Mouse (Mus musculus): ENCODE measurements at regions not wholly inside any gene's neighbourhood (a gene's known extent, or its start where the extent isn't known, plus 50 kb on each side); places are given as distances from the start of the nearest gene placed in this dataset.

GRCm38 (mm10) chr16:87783561-87784304 is 85.0 kb downstream of the Bach1 start:
- H3K4me1 ChIP-seq (replicated peaks; ENCODE audit: control insufficient read depth in 2 of 2, insufficient read depth in 2 of 2, low read length in 1 of 2) = no peaks in the 10 kb centered on the region
- DNase-seq (ENCODE audit: low read depth in 3 of 3, low spot score in 3 of 3) = no peak

GRCm38 (mm10) chr16:87784405-87784994 is 85.8 kb downstream of the Bach1 start:
- no peak for TF ChIP-seq EP300 (IDR thresholded peaks at IDR 0.05; ENCODE audit: low read depth)
- no peak for TF ChIP-seq CTCF (IDR thresholded peaks at IDR 0.05; ENCODE audit: low read depth)
- Histone ChIP-seq H3K27ac (no peak overlapping the region), H3K4me2 (ENCODE audit: low read depth) (no peak overlapping the region), H3K9me3 (ENCODE audit: control insufficient read depth, low read length) (no peaks in the 10 kb centered on the region), H3K4me3 (ENCODE audit: insufficient read depth in 1 of 2, low read depth in 2 of 2, low read length in 2 of 2) (no peak overlapping the region), H3K4me1 (replicated peaks; ENCODE audit: control insufficient read depth in 2 of 2, insufficient read depth in 2 of 2, low read length in 1 of 2) (no peaks in the 10 kb centered on the region), H3K27me3 (ENCODE audit: control insufficient read depth, insufficient read depth, low read length) (no peaks in the 10 kb centered on the region), H3K9ac (replicated peaks) (no peak overlapping the region), H3K36me3 (replicated peaks; ENCODE audit: control insufficient read depth, insufficient read depth, low read depth) (no peaks in the 10 kb centered on the region)
- ATAC-seq (ENCODE audit: insufficient read depth) = no peak
- DNase-seq (ENCODE audit: low read depth in 3 of 3, low spot score in 3 of 3) = no peak
- WGBS (ENCODE audit: insufficient replicate concordance) = 54% methylated on average over 13 of the region's 13 CpGs

More at GRCm38 (mm10) chr16:87783561-87784304, 85.0 kb downstream of the Bach1 start:
- Histone ChIP-seq H3K9me3 (ENCODE audit: control insufficient read depth, low read length) (no peaks in the 10 kb centered on the region), H3K27ac (no peak overlapping the region), H3K4me3 (ENCODE audit: insufficient read depth in 1 of 2, low read depth in 2 of 2, low read length in 2 of 2) (no peak overlapping the region), H3K27me3 (ENCODE audit: control insufficient read depth, insufficient read depth, low read length) (no peaks in the 10 kb centered on the region), H3K36me3 (replicated peaks; ENCODE audit: control insufficient read depth, insufficient read depth, low read depth) (no peaks in the 10 kb centered on the region), H3K4me2 (ENCODE audit: low read depth) (no peak overlapping the region), H3K9ac (replicated peaks) (no peak overlapping the region)
- WGBS (ENCODE audit: insufficient replicate concordance) = 66% methylated on average over 17 of the region's 17 CpGs
- TF ChIP-seq EP300 (IDR thresholded peaks at IDR 0.05; ENCODE audit: low read depth) = no peak
- TF ChIP-seq CTCF (IDR thresholded peaks at IDR 0.05; ENCODE audit: low read depth) = no peak
- ATAC-seq (ENCODE audit: insufficient read depth) = no peak

GRCm38 (mm10) chr16:87789539-87789938 is 90.8 kb downstream of the Bach1 start:
- Histone ChIP-seq H3K4me3 (ENCODE audit: insufficient read depth in 1 of 2, low read depth in 2 of 2, low read length in 2 of 2) (no peak overlapping the region), H3K27me3 (ENCODE audit: control insufficient read depth, insufficient read depth, low read length) (no peaks in the 10 kb centered on the region), H3K4me1 (replicated peaks; ENCODE audit: control insufficient read depth in 2 of 2, insufficient read depth in 2 of 2, low read length in 1 of 2) (no peaks in the 10 kb centered on the region), H3K4me2 (ENCODE audit: low read depth) (no peak overlapping the region), H3K27ac (no peak overlapping the region), H3K36me3 (replicated peaks; ENCODE audit: control insufficient read depth, insufficient read depth, low read depth) (no peaks in the 10 kb centered on the region), H3K9me3 (ENCODE audit: control insufficient read depth, low read length) (no peaks in the 10 kb centered on the region), H3K9ac (replicated peaks) (no peak overlapping the region)
- ATAC-seq (ENCODE audit: insufficient read depth) = no peak
- DNase-seq (ENCODE audit: low read depth in 3 of 3, low spot score in 3 of 3) = no peak
- TF ChIP-seq EP300 (IDR thresholded peaks at IDR 0.05; ENCODE audit: low read depth) (no peak), CTCF (IDR thresholded peaks at IDR 0.05; ENCODE audit: low read depth) (no peak)
- 71% methylated on average over 10 of the region's 10 CpGs for WGBS (ENCODE audit: insufficient replicate concordance)

- no peak overlapping the region for H3K9ac ChIP-seq (replicated peaks)
- H3K4me2 ChIP-seq (ENCODE audit: low read depth) = no peak overlapping the region
- TF ChIP-seq CTCF (IDR thresholded peaks at IDR 0.05; ENCODE audit: low read depth) = no peak
- no peak for TF ChIP-seq EP300 (IDR thresholded peaks at IDR 0.05; ENCODE audit: low read depth)
- ATAC-seq (ENCODE audit: insufficient read depth) (no peak), DNase-seq (ENCODE audit: low read depth in 3 of 3, low spot score in 3 of 3) (no peak)
- 44% methylated on average over 6 of the region's 6 CpGs for WGBS (ENCODE audit: insufficient replicate concordance)
- no peaks in the 10 kb centered on the region for H3K36me3 ChIP-seq (replicated peaks; ENCODE audit: control insufficient read depth, insufficient read depth, low read depth)
- H3K4me3 ChIP-seq (ENCODE audit: insufficient read depth in 1 of 2, low read depth in 2 of 2, low read length in 2 of 2) = no peak overlapping the region
- H3K4me1 ChIP-seq (replicated peaks; ENCODE audit: control insufficient read depth in 2 of 2, insufficient read depth in 2 of 2, low read length in 1 of 2) = no peaks in the 10 kb centered on the region
- no peaks in the 10 kb centered on the region for H3K9me3 ChIP-seq (ENCODE audit: control insufficient read depth, low read length)
- no peak overlapping the region for H3K27ac ChIP-seq
- H3K27me3 ChIP-seq (ENCODE audit: control insufficient read depth, insufficient read depth, low read length) = no peaks in the 10 kb centered on the region
Observed at GRCm38 (mm10) chr16:87789957-87790356, 91.2 kb downstream of the Bach1 start.

DNA sequence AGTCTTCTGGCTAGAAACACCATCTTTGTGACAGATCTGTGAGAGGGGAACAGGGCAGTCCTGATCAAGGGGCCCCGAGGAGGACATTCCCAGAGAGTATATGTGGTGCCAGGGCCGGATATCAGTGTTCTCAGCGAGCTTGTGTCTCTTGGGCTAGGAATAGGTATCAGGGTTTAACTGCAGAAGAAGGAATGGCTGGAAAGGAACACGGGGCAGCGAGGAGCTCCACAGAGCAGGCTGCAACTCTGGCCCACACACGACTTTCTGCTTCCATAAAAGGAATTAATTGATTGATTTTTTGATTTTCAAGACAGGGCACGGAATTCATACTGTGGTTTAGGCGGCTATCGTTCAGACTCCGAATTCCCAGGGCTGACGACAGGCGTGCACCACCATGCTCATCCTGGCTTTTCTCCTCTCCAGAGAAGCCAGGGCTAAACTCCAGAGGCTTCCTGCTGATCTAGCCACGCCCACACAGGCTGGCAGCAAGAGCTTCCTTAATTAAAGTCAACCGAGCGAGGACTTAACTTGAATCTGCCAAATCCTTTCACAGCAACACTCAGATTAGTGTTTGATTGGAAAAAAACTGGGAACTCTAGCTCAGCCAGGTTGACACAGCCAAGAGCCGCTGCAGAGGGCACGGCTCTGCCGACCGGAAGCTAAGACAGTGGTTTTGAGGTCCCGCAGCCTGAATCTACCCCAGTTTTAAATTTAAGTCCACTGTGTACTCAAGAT is 97.9 kb downstream of the Bach1 start:
- no peak for DNase-seq (ENCODE audit: low read depth in 3 of 3, low spot score in 3 of 3)
- TF ChIP-seq EP300 (IDR thresholded peaks at IDR 0.05; ENCODE audit: low read depth) (no peak), CTCF (IDR thresholded peaks at IDR 0.05; ENCODE audit: low read depth) (no peak)
- no peak overlapping the region for H3K27ac ChIP-seq
- no peak overlapping the region for H3K9ac ChIP-seq (replicated peaks)
- no peak for ATAC-seq (ENCODE audit: insufficient read depth)
- no peaks in the 10 kb centered on the region for H3K27me3 ChIP-seq (ENCODE audit: control insufficient read depth, insufficient read depth, low read length)
- WGBS (ENCODE audit: insufficient replicate concordance) = 12% methylated on average over 20 of the region's 20 CpGs
- no peaks in the 10 kb centered on the region for H3K36me3 ChIP-seq (replicated peaks; ENCODE audit: control insufficient read depth, insufficient read depth, low read depth)
- peak overlapping the region in 1 of 2 experiments; percentile 12; a peak in 2 of 4 replicates for H3K4me3 ChIP-seq (ENCODE audit: insufficient read depth in 1 of 2, low read depth in 2 of 2, low read length in 2 of 2)
- H3K4me1 ChIP-seq (replicated peaks; ENCODE audit: control insufficient read depth in 2 of 2, insufficient read depth in 2 of 2, low read length in 1 of 2) = no peaks in the 10 kb centered on the region
- H3K9me3 ChIP-seq (ENCODE audit: control insufficient read depth, low read length) = no peaks in the 10 kb centered on the region
- peak overlapping the region; percentile 56 for H3K4me2 ChIP-seq (ENCODE audit: low read depth)
